Mouse (Mus musculus) right cerebral cortex, postnatal 25 days (tissue): ENCODE measurements around the gene Plcxd3.
"Not testable (repeated sequence)": the region's sequence is repeated elsewhere in the genome, so short reads cannot be mapped to it uniquely, and the experiment has no call there.

ENCODE experiments used
- DNase-seq: peaks from one replicate; pipeline ENCODE4 v3.0.0; 2022

The Plcxd3 gene

DNA sequence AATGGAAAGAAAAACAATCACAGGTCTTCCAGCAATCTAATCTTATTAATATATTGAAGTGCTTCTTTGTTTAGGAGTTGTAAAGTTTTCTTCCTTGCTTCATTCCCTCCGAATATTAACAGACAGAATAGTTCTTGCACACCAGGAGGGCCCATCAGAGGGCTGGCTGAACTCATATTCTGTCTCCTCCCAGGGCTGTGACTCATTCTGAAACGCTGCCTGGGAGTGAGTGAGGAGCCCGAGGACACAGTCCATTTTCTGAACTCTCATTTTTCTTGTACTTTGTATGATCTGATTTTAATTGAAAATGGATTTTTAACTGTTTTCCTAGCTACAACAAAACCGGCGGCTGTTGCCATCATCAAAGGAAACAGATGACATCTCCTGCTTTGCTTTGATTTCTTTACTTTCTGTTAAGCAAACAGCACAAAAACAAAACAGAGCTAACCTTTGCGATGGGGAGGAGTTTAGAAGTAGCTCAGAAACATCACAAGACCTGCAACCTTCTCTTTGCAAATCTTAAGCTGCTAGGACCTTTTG lies 186.2 kb downstream of the Plcxd3 start:
- no peak for DNase-seq

DNA sequence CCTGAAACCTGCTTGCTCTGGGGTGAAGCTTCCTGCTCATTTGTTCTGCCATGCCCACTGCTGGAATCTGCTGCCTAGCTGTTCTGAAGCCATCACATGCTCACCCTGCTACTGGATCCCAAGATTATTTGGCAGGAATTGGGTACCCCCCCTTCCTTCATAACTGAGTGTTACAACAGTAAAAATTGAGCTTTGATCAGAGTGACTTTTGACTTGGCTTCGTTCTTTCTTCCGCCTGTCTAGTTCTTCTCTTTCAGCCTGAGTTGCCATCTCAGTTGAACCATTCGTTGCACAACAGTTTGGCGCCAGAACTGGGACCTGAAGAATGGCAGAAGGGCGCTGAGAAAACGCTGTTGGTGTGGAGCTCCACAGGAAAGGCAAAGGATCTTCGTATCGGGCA lies 220.2 kb downstream of the Plcxd3 start:
- not testable (repeated sequence) for DNase-seq

DNA sequence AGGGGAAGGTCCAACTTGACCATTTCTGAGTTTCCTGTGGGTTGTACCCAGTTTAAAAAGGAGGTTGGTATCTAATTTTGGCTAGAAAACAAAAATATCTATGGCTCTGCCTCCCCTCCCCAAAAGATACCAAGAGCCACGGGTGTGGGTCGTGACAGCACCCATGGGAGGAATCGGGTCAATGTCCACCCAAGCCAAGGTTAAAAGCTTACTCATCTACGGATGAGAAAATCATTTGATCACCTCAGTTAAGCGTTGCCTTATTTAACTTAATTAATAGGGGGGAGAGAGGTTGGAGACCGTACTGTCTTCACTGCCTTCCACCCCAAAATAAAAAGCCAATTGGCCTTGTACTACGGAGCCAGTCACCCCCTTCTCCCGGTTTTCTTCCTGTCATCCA lies 223.4 kb downstream of the Plcxd3 start:
- DNase-seq: not testable (repeated sequence)

DNA sequence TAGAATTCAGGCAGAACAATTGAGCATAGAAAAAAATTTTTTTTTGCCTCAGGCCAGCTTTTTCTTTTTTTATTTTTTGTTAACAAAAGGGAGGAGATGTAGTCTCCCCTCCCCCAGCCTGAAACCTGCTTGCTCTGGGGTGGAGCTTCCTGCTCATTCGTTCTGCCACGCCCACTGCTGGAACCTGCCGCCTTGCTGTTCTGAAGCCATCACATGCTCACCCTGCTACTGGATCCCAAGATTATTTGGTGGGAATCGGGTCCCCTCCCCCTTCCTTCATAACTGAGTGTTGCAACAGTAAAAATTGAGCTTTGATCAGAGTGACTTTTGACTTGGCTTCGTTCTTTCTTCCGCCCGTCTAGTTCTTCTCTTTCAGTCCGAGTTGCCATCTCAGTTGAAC lies 224.0 kb downstream of the Plcxd3 start:
- not testable (repeated sequence) for DNase-seq

DNA sequence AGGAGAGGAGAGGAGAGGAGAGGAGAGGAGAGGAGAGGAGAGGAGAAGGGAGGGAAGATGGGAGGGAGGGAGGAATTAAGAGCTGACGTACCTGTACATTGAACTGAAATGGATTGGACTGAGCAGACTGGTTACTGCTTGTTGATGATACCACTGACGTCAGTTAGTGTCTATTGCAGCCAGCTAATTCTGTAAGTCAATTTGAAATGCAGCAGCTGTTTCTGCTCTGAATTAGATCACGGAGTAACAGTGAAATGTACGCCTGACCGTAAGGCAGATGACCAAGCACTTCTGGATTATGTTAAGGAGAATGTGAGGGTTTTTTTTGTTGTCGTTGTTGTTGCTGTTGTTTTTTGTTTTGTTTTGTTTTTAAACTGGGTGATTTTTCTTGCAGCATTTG lies 230.3 kb downstream of the Plcxd3 start:
- no peak for DNase-seq
